Mouse (Mus musculus) embryonic facial prominence, embryonic 11.5 days (tissue): ENCODE results near the gene Lrrfip2. TPM values are rescaled to one million over a fixed set of nuclear protein-coding genes. Genes with fewer than 3 reads are reported as not detected.

Source experiments
- ATAC-seq: fragments of 200-750 bp; cut with Nextera tagmentation; replicated peaks from 2 replicates; pipeline ENCODE4 v1.8.0; 2017; ENCODE audit warnings: low read depth; ENCODE audit not compliant: insufficient number of reproducible peaks, low FRiP score, low TSS enrichment
- DNase-seq: peaks from one replicate; pipeline ENCODE4 v3.0.0-alpha.2; 2015; ENCODE audit warnings: low spot score
- H3K27ac ChIP-seq: fragments of 300-500 bp; sonication (generic); replicated peaks from 2 replicates; pipeline ENCODE4 v1.5.1; 2014; ENCODE audit warnings: mild to moderate bottlenecking, low read depth, low read length, control low read depth
- H3K27me3 ChIP-seq: fragments of 300-500 bp; sonication (generic); 2 replicates; pipeline ENCODE4 v1.6.1; 2014; ENCODE audit warnings: mild to moderate bottlenecking, low read length, moderate library complexity, mixed read lengths; ENCODE audit not compliant: control insufficient read depth, insufficient read depth
- H3K36me3 ChIP-seq: fragments of 300-500 bp; sonication (generic); replicated peaks from 2 replicates; pipeline ENCODE4 v1.6.1; 2014; ENCODE audit warnings: low read depth, mild to moderate bottlenecking, low read length, moderate library complexity, mixed read lengths; ENCODE audit not compliant: control insufficient read depth, insufficient read depth
- H3K4me1 ChIP-seq: fragments of 300-500 bp; sonication (generic); 2 replicates; pipeline ENCODE4 v1.6.1; 2014; ENCODE audit warnings: low read length, mixed read lengths; ENCODE audit not compliant: control insufficient read depth, insufficient read depth
- H3K4me2 ChIP-seq: fragments of 300-500 bp; sonication (generic); 2 replicates; pipeline ENCODE4 v1.6.1; 2014; ENCODE audit warnings: low read depth, mild to moderate bottlenecking, control low read depth, low read length, moderate library complexity
- H3K4me3 ChIP-seq: fragments of 300-500 bp; sonication (generic); 2 replicates; pipeline ENCODE4 v1.5.1; 2014; ENCODE audit warnings: low read depth, low read length, control low read depth
- H3K9ac ChIP-seq: fragments of 300-500 bp; sonication (generic); replicated peaks from 2 replicates; pipeline ENCODE4 v1.6.1; 2014; ENCODE audit warnings: mild to moderate bottlenecking, control low read depth, low read length
- H3K9me3 ChIP-seq: fragments of 300-500 bp; sonication (generic); replicated peaks from 2 replicates; pipeline ENCODE4 v1.6.1; 2016; ENCODE audit warnings: mild to moderate bottlenecking, low read length, inconsistent platforms, mixed read lengths; ENCODE audit not compliant: control insufficient read depth
- WGBS: fragments of 180-500 bp; shearing (Covaris S2); extraction: QIAGEN DNeasy Blood & Tissue Kit; methylation state at CpG from one replicate; pipeline ENCODE4 v1.1.7; 2014; 5-methylcytosine and 5-hydroxymethylcytosine counted together
- polyA plus RNA-seq: library from polyadenylated mRNA; unstranded; fragments of >200 nt; fragmentation: Nextera tagmentation; extraction: Ambion mirVana; gene quantifications from 2 replicates; pipeline ENCODE4 v1.2.1, GENCODE M21; 2014

Gene Lrrfip2
- polyA plus RNA-seq, 1 experiment from 2014 or later = 49.2 TPM

DNA sequence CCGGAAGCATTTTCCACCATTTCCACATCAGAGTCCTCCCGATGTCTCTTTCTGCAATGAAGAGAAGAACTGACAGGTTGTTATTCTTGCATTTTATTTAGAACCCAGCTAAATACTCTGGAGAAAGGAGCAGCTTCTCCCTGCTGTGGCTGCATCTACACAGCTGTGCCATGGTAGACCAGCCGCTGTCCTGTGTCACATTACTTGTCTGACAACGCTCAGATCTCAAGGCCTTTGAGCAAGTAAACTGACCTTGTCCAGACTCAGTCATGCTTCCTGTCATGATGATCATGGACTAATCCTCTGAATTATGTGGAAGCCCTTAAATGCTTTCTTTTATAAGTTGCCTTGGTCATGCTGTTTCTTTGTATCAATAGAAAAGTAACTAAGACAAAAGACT is 122.4 kb downstream of the Lrrfip2 start:
- no peaks in the 10 kb centered on the region; the same call in 1 of the 2 replicates for H3K36me3 ChIP-seq
- H3K4me1 ChIP-seq = no peaks in the 10 kb centered on the region
- WGBS = 87% methylated on average over 4 of the region's 4 CpGs
- no peak for ATAC-seq
- H3K27ac ChIP-seq = no peak overlapping the region
- no peaks in the 10 kb centered on the region for H3K27me3 ChIP-seq
- no peak overlapping the region for H3K9ac ChIP-seq
- H3K9me3 ChIP-seq = no peaks in the 10 kb centered on the region
- H3K4me3 ChIP-seq = no peak overlapping the region
- DNase-seq = no peak
- H3K4me2 ChIP-seq = no peak overlapping the region

DNA sequence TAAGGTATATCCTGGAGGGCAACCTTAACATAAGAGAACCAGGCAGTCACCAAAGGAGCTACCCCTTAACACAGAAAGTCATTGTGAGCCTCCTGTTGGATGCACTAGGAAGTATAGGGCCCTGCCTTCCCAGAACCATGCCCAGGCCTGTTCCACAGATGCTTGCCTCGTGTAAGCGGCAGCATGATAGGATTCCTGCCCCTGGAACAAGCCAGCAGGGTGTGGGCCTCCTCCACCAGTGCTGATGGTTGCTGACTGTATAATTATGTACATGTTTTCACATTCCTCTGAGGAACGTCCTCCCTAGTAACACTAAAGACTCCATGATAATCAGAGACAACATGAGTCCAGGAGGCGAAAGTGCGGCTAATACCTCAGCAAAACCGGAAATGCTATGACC is 126.0 kb downstream of the Lrrfip2 start:
- 77% methylated on average over 6 of the region's 6 CpGs for WGBS
- Histone ChIP-seq H3K27ac (no peak overlapping the region), H3K4me1 (no peaks in the 10 kb centered on the region), H3K9ac (no peak overlapping the region), H3K4me3 (no peak overlapping the region), H3K9me3 (no peaks in the 10 kb centered on the region), H3K36me3 (no peaks in the 10 kb centered on the region; the same call in 1 of the 2 replicates), H3K4me2 (no peak overlapping the region), H3K27me3 (no peaks in the 10 kb centered on the region)
- ATAC-seq (no peak), DNase-seq (no peak)

DNA sequence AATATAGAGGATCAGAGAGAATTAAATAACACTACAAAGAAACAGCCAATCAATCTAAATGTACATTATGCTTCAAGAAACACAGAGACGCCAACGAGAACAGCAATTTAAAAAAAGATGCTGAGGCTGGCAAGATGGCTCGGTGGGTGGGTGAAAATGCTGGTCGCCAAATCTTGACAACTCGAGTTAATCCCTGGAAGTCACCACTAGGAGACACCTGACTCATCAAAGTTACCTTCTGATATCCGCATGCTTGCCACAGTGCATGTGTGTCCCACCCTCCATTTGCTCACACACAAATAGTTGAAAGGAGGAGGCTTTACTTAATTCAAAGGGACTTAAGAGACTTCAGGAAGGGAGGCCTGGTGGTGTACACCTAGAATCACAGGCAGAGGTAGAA is 128.2 kb downstream of the Lrrfip2 start:
- peaks cover 3% of the 10 kb centered on the region for H3K36me3 ChIP-seq
- no peaks in the 10 kb centered on the region for H3K9me3 ChIP-seq
- no peak overlapping the region for H3K9ac ChIP-seq
- H3K4me2 ChIP-seq = no peak overlapping the region
- no peak for ATAC-seq
- H3K4me1 ChIP-seq = no peaks in the 10 kb centered on the region
- no peaks in the 10 kb centered on the region for H3K27me3 ChIP-seq
- 75% methylated on average over 6 of the region's 6 CpGs for WGBS
- H3K4me3 ChIP-seq = no peak overlapping the region
- DNase-seq = no peak
- H3K27ac ChIP-seq = no peak overlapping the region

DNA sequence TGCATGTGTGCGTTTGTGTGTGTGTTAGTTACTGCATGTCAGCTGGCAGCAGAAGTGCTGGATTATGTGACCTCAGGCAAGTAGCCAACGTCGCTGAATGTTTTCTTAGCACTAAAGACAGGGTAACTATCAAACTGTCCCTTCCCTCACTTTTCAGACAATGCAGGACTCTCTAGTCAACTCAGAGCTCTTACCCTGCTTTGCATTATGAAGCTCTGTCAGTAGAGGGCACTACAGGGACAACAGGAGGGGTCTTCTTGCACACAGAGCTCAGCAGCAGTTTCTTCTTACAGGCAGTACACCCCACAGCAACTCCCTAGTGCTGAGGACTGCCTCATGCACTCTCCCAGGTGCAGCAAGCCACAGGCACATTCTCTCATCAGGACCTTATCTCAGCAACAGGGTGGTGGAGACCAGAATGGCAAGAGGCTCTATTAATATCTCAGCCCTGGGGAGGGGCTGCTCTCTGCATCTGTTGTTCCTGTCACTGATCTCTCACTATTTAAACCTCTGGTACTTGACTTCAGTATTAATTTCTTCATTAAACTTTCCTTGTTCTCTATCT is 130.4 kb downstream of the Lrrfip2 start:
- Histone ChIP-seq H3K9ac (no peak overlapping the region), H3K4me1 (no peaks in the 10 kb centered on the region), H3K4me2 (no peak overlapping the region), H3K4me3 (no peak overlapping the region), H3K27ac (no peak overlapping the region), H3K36me3 (peaks cover 3% of the 10 kb centered on the region), H3K27me3 (no peaks in the 10 kb centered on the region), H3K9me3 (no peaks in the 10 kb centered on the region)
- ATAC-seq = no peak
- peak; percentile 18 for DNase-seq
- WGBS = 84% methylated on average over 3 of the region's 3 CpGs

DNA sequence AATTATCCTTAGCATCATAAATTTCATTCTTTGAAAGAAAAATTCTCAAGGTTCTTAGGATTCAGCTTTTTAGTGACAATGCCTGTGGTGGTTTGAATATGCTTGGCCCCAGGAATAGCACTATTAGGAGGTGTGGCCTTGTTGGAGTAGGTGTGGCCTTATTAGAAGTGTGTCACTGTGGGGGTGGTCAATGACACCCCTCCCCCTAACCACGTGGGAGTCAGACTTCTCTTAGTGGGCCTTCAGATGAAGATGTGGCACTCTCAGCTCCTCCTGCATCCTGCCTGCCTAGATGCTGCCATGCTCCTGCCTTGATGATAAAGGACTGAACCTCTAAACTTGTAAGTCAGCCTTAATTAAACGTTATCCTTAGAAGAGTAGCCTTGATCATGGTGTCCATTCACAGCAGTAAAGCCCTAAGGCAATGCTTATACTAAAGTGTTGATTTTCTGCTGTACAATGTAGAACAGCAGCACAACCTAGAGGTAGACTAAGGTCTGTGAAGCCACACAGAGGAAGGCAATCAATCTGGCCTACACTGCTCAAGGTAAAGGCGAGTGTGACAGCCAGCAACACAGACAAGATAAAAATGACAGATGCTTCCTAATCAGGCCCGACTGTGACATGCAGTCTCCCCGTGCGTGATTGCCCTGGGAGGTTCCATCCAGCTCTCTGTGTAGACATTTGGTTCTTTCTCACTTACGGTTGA is 134.9 kb downstream of the Lrrfip2 start:
- ATAC-seq (no peak), DNase-seq (no peak)
- Histone ChIP-seq H3K4me2 (no peak overlapping the region), H3K9me3 (no peaks in the 10 kb centered on the region), H3K9ac (no peak overlapping the region), H3K36me3 (peaks cover 3% of the 10 kb centered on the region), H3K4me1 (no peaks in the 10 kb centered on the region), H3K27ac (no peak overlapping the region), H3K27me3 (no peaks in the 10 kb centered on the region), H3K4me3 (no peak overlapping the region)
- 77% methylated on average over 7 of the region's 7 CpGs for WGBS

DNA sequence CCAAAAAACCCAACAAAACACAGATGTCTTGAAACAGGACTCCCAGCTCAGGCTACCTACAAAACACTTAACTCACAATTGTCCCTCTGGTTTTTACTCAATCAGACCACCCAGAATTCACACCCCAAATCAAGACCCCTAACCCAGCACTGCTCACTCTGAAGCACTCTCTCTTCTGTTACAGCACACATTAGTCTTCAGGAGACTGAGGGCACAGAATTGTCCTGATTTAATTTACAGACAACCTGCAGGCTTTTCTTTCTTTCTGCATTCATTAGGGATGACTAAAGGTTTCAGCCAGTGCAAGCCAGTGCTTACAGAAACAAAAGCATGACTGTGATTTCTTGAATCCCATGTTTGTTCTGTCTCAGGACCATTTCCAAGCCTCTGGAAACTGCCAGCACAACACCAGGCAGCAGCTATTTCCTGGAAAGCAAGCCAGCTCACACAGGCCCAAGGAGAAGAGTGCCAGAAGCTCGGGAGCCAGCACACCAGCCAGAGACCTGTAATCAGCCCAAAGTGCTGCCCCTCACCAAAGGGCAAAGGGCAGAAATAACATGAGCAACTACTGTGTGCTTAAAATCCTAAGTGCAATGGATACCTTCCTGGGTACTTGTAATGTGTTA is 143.1 kb downstream of the Lrrfip2 start:
- Histone ChIP-seq H3K4me1 (no peaks in the 10 kb centered on the region), H3K27ac (no peak overlapping the region), H3K4me2 (no peak overlapping the region), H3K36me3 (no peaks in the 10 kb centered on the region; the same call in 1 of the 2 replicates), H3K9me3 (no peaks in the 10 kb centered on the region), H3K4me3 (no peak overlapping the region), H3K9ac (no peak overlapping the region), H3K27me3 (no peaks in the 10 kb centered on the region)
- no peak for DNase-seq
- no peak for ATAC-seq
- 30% methylated on average over 1 of the region's 1 CpGs for WGBS

DNA sequence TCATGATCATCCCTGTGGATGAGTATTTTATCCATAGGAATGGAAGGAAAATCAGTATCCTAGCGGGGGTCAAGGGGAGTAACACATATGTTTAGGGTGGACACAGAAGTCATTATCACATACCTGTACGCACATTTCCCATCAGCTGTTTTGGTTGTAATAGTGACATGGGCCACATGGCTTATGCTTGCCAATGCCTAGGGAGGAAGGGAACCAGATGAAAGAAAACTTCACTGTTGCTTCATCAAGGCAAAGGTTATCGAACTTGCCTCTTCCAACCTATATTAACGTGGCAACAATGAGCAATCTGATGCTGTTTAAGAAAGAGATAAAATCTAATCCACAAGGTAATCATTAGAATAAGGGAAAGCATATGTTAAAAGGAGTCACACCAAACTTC is 144.0 kb downstream of the Lrrfip2 start:
- H3K4me3 ChIP-seq = no peak overlapping the region
- H3K4me2 ChIP-seq = no peak overlapping the region
- H3K4me1 ChIP-seq = no peaks in the 10 kb centered on the region
- no peaks in the 10 kb centered on the region for H3K9me3 ChIP-seq
- WGBS = 92% methylated on average over 4 of the region's 4 CpGs
- no peak overlapping the region for H3K9ac ChIP-seq
- no peak for DNase-seq
- no peaks in the 10 kb centered on the region; the same call in 1 of the 2 replicates for H3K36me3 ChIP-seq
- no peak overlapping the region for H3K27ac ChIP-seq
- no peak for ATAC-seq
- no peaks in the 10 kb centered on the region for H3K27me3 ChIP-seq

DNA sequence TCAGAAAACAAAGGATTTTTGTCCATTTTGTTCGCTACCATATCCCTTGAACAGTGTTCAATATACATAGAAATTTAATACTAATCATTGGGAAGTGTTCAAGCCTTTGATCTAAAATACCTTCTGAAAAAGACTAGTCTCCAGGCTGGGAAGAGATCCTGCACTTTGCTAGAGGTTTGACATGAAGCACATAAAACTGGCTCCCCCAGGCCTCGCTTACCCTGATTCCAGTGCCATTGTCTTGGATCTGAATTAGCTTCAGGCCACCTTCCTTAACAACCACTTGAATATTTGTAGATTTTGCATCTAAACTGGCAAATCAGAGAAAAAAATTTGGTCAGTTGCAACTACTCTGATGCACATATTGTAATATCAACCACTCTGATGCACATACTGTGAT is 150.6 kb downstream of the Lrrfip2 start:
- Histone ChIP-seq H3K4me3 (no peak overlapping the region), H3K36me3 (no peaks in the 10 kb centered on the region), H3K4me1 (no peaks in the 10 kb centered on the region; the same call in 1 of the 2 replicates), H3K4me2 (no peak overlapping the region), H3K27ac (no peak overlapping the region), H3K9me3 (no peaks in the 10 kb centered on the region), H3K9ac (no peak overlapping the region), H3K27me3 (no peaks in the 10 kb centered on the region)
- WGBS = 93% methylated on average over 2 of the region's 2 CpGs
- ATAC-seq (no peak), DNase-seq (no peak)
